Mouse (Mus musculus) forebrain, embryonic 11.5 days (tissue): ENCODE measurements at regions not wholly inside any gene's neighbourhood (a gene's known extent, or its start where the extent isn't known, plus 50 kb on each side); places are given as distances from the start of the nearest gene placed in this dataset.

Source experiments
- ATAC-seq: fragments of 200-750 bp; cut with Nextera tagmentation; replicated peaks from 2 replicates; pipeline ENCODE4 v1.8.0; 2017; ENCODE audit warnings: moderate TSS enrichment; ENCODE audit not compliant: low FRiP score
- DNase-seq: peaks from one replicate; pipeline ENCODE4 v3.0.0-alpha.2; 2017; ENCODE audit warnings: low spot score
- H3K27ac ChIP-seq: fragments of 300-500 bp; sonication (generic); 2 replicates; pipeline ENCODE4 v1.5.1; 2014; ENCODE audit warnings: low read depth, low read length
- H3K27me3 ChIP-seq: fragments of 300-500 bp; sonication (generic); 2 replicates; pipeline ENCODE4 v1.6.1; 2014; ENCODE audit warnings: mild to moderate bottlenecking, low read length, mixed read lengths; ENCODE audit not compliant: control insufficient read depth, insufficient read depth
- H3K36me3 ChIP-seq: fragments of 300-500 bp; sonication (generic); 2 replicates; pipeline ENCODE4 v1.6.1; 2014; ENCODE audit warnings: mild to moderate bottlenecking, low read length, moderate library complexity, mixed read lengths; ENCODE audit not compliant: control insufficient read depth, insufficient read depth
- H3K4me1 ChIP-seq: fragments of 300-500 bp; sonication (generic); replicated peaks from 2 replicates; pipeline ENCODE4 v1.6.1; 2014; ENCODE audit warnings: low read length, mixed read lengths; ENCODE audit not compliant: control insufficient read depth, insufficient read depth
- H3K4me2 ChIP-seq: fragments of 300-500 bp; sonication (generic); 2 replicates; pipeline ENCODE4 v1.6.1; 2014; ENCODE audit warnings: low read depth, mild to moderate bottlenecking, low read length, moderate library complexity, mixed read lengths; ENCODE audit not compliant: severe bottlenecking
- H3K4me3 ChIP-seq: fragments of 300-500 bp; sonication (generic); 2 replicates; pipeline ENCODE4 v1.5.1; 2014; ENCODE audit warnings: low read depth, low read length
- H3K9ac ChIP-seq: fragments of 300-500 bp; sonication (generic); 2 replicates; pipeline ENCODE4 v1.6.1; 2014; ENCODE audit warnings: low read length
- H3K9me3 ChIP-seq: fragments of 300-500 bp; sonication (generic); 2 replicates; pipeline ENCODE4 v1.6.1; 2016; ENCODE audit warnings: low read length, mixed read lengths; ENCODE audit not compliant: control insufficient read depth
- WGBS: fragments of 180-500 bp; shearing (Covaris S2); extraction: QIAGEN DNeasy Blood & Tissue Kit; methylation state at CpG from one replicate; pipeline ENCODE4 v1.1.7; 2014; 5-methylcytosine and 5-hydroxymethylcytosine counted together

DNA sequence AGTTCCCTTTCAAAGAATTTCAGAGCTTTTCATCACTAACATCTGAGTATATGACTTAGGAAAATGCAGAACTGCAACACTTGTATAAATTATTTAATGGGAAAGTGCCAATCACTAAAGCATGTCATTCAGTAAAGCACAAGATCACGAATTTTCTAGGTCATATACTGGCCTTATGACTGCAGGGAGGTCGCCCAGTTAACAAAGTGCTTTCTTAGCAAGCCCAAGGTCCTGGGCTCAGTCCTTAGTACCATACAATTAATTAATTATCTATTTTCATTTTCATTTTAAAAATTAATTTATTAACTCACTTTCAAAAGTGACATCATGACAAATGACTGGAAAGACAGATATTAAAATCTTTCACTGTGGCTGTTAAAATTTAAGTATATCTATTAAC is 228.5 kb upstream of the Atp2b1 start:
- 83% methylated on average over 2 of the region's 2 CpGs for WGBS
- Histone ChIP-seq H3K27me3 (no peaks in the 10 kb centered on the region), H3K4me3 (no peak overlapping the region), H3K27ac (no peak overlapping the region), H3K4me2 (no peak overlapping the region), H3K9me3 (no peaks in the 10 kb centered on the region), H3K36me3 (no peaks in the 10 kb centered on the region), H3K4me1 (no peaks in the 10 kb centered on the region), H3K9ac (no peak overlapping the region)
- no peak for ATAC-seq
- DNase-seq = no peak

DNA sequence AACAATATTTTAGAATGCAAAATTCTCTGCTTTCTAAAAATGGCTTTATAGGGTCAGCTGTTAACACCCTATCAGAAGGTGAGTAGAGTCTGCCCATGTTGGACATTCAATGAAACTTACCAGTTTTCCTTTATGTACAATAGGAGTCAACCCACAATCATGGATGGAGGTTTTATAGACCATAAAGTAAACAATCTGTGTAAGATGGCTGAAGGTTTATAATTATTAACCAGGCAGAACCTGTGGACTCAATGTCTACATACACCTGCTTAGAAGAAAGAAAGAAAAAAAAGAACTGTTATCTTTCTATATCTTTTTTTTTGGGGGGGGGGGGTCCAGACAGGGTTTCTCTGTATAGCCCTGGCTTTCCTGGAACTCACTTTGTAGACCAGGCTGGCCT is 227.8 kb upstream of the Atp2b1 start:
- Histone ChIP-seq H3K4me2 (no peak overlapping the region), H3K36me3 (no peaks in the 10 kb centered on the region), H3K27me3 (no peaks in the 10 kb centered on the region), H3K4me1 (no peaks in the 10 kb centered on the region), H3K27ac (no peak overlapping the region), H3K9me3 (no peaks in the 10 kb centered on the region), H3K9ac (no peak overlapping the region), H3K4me3 (no peak overlapping the region)
- no peak for DNase-seq
- no peak for ATAC-seq

DNA sequence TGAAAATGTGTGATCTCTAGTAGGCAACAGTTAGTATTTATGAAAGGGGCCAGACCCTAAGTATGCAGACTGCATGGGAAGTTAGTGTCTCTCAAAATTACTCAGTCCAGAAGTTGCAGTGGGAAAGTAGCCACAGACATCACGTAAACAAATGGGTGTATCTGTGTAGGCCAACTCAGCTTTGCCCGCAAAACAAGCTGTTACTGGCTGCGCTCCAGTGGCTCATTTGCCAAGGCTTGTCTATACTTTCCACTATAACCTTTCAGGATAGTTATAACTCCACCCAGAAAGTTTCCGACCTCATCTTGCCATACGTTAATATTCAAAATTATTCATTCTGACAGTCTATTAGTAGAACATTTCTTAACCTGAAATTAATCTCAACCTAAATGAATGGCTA is 222.4 kb upstream of the Atp2b1 start:
- Histone ChIP-seq H3K9me3 (no peaks in the 10 kb centered on the region), H3K9ac (no peak overlapping the region), H3K27ac (no peak overlapping the region), H3K4me2 (no peak overlapping the region), H3K27me3 (no peaks in the 10 kb centered on the region), H3K36me3 (no peaks in the 10 kb centered on the region), H3K4me1 (no peaks in the 10 kb centered on the region), H3K4me3 (no peak overlapping the region)
- DNase-seq (no peak), ATAC-seq (no peak)
- 93% methylated on average over 5 of the region's 5 CpGs for WGBS

DNA sequence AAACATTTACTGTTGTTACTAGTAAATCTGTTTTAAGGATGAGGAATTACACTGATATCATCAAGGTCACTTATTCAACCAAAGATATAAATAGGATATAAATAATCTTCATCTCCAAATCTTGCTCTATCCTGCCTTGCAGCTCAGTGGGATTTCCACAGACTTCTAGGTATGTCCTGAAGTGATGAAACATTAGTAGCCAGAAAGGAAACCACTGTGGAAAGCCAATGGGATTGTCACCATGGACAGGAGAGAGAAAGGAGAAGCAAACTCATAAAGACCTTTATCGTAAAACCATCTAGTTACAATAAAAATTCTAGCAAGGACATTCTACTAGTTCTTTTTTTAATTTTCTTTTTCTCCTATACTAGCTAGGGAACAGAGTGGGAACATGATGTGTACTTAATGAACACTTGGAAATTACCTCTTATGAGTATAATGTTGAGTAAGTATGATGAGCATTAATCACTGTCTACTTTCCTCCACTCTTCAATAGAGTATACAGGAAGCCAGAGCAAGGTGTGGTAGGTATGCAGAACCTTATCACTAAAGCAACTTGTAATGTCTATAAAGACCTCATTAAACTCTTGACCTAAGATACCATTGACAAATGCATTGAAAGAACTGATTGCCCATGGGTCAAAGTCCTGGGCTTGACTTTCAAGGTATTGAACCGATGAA is 219.4 kb upstream of the Atp2b1 start:
- WGBS = 90% methylated on average over 2 of the region's 2 CpGs
- no peak overlapping the region for H3K27ac ChIP-seq
- no peak for ATAC-seq
- H3K4me3 ChIP-seq = no peak overlapping the region
- H3K9ac ChIP-seq = no peak overlapping the region
- H3K4me2 ChIP-seq = no peak overlapping the region
- no peak for DNase-seq
- no peaks in the 10 kb centered on the region for H3K27me3 ChIP-seq
- H3K36me3 ChIP-seq = no peaks in the 10 kb centered on the region
- H3K9me3 ChIP-seq = no peaks in the 10 kb centered on the region
- no peaks in the 10 kb centered on the region for H3K4me1 ChIP-seq

DNA sequence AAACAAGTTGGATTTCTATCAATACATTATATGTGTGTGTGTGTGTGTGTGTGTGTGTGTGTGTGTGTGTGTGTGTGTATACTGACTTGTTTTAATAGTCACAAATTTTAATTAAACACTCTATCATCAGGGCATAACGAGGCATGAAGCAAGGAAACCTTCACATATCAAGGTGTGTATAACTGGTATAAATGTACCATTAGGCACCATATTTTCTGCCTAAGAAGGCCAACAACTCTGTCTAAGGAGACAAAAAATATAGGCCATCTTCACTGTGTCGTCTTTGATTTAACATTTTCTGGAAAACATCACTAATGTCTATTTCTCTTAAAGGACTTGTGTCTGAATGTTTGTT is 218.9 kb upstream of the Atp2b1 start:
- no peak overlapping the region for H3K27ac ChIP-seq
- ATAC-seq (no peak), DNase-seq (no peak)
- H3K4me3 ChIP-seq = no peak overlapping the region
- H3K36me3 ChIP-seq = no peaks in the 10 kb centered on the region
- no peak overlapping the region for H3K9ac ChIP-seq
- no peaks in the 10 kb centered on the region for H3K9me3 ChIP-seq
- H3K27me3 ChIP-seq = no peaks in the 10 kb centered on the region
- no peaks in the 10 kb centered on the region for H3K4me1 ChIP-seq
- 92% methylated on average over 2 of the region's 2 CpGs for WGBS
- H3K4me2 ChIP-seq = no peak overlapping the region

DNA sequence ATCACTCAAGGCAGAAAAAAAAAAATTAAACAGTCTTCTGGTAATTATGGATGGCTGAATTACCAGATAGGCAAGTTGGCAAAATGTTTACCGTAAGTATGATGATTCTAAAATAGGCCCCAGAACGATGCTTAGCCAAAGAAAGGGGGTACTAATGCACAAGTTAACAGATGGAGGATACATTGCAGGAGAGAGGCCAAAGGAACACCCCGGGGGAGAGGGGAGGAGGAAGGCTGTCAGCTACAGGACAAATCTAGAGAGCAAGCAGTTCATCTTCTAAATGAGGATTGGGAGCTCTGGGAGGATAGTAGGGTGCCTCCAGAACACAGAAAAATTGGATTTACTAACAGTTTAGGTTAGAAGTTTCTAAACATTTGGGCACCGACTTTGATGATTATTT is 216.3 kb upstream of the Atp2b1 start:
- H3K27ac ChIP-seq = no peak overlapping the region

DNA sequence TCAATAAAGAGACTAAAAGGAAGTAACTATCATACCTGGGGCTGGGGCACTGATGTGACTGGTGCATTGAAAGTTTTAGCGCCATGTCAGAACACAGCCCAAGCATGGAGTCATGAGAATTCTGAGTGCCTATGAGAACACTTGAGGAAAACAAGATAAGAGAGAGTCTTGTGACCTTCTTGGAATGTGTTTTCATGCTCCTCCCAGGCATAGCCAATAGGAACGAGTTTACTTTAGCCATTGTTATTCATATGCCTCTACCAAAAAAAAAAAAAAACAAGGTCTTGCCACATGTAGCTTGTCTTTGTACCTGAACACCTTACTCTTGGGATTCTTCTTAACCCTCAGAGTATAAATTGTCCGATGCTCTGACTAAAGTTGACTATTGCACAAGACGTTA is 214.6 kb upstream of the Atp2b1 start:
- Histone ChIP-seq H3K9ac (no peak overlapping the region), H3K27ac (no peak overlapping the region), H3K4me3 (no peak overlapping the region), H3K4me2 (no peak overlapping the region), H3K9me3 (no peaks in the 10 kb centered on the region), H3K4me1 (no peaks in the 10 kb centered on the region), H3K27me3 (no peaks in the 10 kb centered on the region), H3K36me3 (no peaks in the 10 kb centered on the region)
- 91% methylated on average over 4 of the region's 4 CpGs for WGBS
- DNase-seq (no peak), ATAC-seq (no peak)

More for the DNA sequence above, 216.3 kb upstream of the Atp2b1 start:
- WGBS = 83% methylated on average over 4 of the region's 4 CpGs
- DNase-seq = no peak
- Histone ChIP-seq H3K36me3 (no peaks in the 10 kb centered on the region), H3K9ac (no peak overlapping the region), H3K9me3 (no peaks in the 10 kb centered on the region), H3K4me2 (no peak overlapping the region), H3K4me3 (no peak overlapping the region), H3K4me1 (no peaks in the 10 kb centered on the region), H3K27me3 (no peaks in the 10 kb centered on the region)
- no peak for ATAC-seq

DNA sequence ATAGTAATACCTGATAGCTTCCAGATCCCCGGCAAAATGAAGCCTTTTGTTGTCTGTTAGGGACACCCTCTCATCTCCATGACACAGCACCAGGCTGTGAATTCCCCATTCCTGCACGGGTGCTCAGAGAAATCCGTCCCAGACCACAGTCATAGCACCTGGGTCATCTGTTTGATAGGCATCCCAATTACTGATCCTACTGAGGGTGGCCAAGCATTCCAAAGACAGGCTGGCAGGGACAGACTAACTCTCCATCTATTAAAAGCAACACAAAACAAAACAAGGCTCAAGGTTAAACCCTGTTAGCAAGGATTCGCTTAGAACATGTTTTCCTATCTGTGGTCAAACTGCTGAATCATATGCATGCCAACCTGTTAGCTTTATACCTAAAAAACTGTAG is 213.8 kb upstream of the Atp2b1 start:
- H3K27me3 ChIP-seq = no peaks in the 10 kb centered on the region
- no peak overlapping the region for H3K4me2 ChIP-seq
- WGBS = 74% methylated on average over 4 of the region's 4 CpGs
- H3K9me3 ChIP-seq = no peaks in the 10 kb centered on the region
- H3K4me1 ChIP-seq = no peaks in the 10 kb centered on the region
- no peaks in the 10 kb centered on the region for H3K36me3 ChIP-seq
- DNase-seq (no peak), ATAC-seq (no peak)
- no peak overlapping the region for H3K4me3 ChIP-seq
- H3K9ac ChIP-seq = no peak overlapping the region
- no peak overlapping the region for H3K27ac ChIP-seq

DNA sequence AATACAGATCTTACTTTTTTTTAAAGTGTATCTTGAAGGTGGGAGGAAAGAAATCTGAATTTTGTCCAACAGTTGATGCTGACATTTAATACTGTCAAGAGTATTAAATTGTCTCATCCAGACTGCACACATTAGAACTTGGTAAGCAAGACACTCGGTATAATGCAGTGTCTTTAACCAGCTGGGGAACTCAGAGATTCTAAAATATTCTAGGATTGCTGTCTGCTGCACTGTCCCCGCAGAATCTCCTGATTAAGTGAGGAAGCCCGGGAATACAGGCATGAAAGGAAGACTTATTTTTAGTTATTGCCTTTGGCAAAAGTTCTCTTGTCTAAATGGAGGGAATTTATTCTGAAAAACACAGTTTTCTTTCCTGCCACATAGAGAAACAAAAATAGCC is 212.9 kb upstream of the Atp2b1 start:
- no peaks in the 10 kb centered on the region for H3K36me3 ChIP-seq
- H3K27ac ChIP-seq = no peak overlapping the region
- ATAC-seq (no peak), DNase-seq (no peak)
- H3K4me2 ChIP-seq = no peak overlapping the region
- H3K9me3 ChIP-seq = no peaks in the 10 kb centered on the region
- WGBS = 85% methylated on average over 3 of the region's 3 CpGs
- no peaks in the 10 kb centered on the region for H3K4me1 ChIP-seq
- no peaks in the 10 kb centered on the region for H3K27me3 ChIP-seq
- H3K9ac ChIP-seq = no peak overlapping the region
- H3K4me3 ChIP-seq = no peak overlapping the region
